Mouse (Mus musculus) embryo, embryonic 9.5 days (tissue): ENCODE measurements around the gene Ppp1r12b.

ENCODE experiments used
- DNase-seq: peaks from one replicate; pipeline ENCODE4 v3.0.0-alpha.2; 2017; ENCODE audit errors: extremely low spot score

Ppp1r12b gene

DNA sequence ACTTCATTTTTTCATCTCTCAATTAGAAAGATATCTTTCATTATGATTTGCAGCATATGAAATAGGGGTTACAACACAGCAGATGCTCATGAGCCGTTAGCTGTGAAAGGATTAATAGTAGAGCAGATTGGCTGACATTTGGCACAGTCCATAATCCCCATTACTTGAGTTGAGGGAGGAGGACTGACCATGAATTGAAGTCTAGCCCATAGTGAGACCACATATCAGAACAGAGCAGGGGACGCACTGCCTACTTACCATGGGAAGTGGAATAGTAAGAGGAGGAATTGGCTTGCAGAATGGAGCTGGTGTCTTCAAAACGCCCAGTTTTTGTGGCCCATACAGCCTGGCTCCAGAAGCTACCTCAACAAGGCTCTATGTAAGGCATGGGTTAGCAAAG is 159.2 kb downstream of the Ppp1r12b start:
- DNase-seq: no peak

DNA sequence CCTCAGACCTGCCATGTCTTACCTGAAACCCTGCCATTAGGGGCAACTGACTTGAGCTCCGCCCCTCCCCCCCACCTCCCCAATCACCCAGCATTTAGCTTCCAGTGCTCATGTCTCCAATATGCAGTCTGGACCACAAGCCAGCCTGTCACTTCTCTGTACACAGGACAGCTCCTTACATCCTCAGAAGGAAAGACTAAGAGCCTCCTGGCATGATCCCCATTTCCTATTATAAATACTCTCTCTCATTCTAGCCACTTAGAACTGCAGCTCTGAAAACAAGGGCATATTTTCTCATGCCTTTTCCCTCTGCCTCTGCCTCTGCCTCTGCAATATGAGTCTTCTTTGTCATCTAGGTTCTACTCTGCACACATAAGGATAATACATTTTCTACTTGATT is 159.7 kb downstream of the Ppp1r12b start:
- no peak for DNase-seq

DNA sequence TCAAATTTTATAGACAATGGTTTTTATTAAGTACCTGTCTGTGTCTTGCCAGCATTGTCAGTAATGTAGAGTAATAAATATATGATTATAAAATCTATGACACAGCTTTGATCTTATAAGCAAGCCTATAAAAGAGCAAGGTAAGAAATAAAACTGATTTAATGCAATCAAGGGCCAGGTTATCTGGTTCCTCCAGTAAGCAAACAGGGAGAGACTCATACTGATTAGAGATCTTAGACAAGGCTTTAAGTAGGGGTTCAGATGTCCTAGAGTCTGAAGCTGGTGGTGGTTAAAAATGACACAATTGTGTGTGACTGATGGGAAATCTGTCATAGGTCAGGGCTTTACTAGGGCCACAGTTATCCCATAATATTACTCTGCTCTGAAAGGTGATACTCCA is 164.3 kb downstream of the Ppp1r12b start:
- DNase-seq: no peak

DNA sequence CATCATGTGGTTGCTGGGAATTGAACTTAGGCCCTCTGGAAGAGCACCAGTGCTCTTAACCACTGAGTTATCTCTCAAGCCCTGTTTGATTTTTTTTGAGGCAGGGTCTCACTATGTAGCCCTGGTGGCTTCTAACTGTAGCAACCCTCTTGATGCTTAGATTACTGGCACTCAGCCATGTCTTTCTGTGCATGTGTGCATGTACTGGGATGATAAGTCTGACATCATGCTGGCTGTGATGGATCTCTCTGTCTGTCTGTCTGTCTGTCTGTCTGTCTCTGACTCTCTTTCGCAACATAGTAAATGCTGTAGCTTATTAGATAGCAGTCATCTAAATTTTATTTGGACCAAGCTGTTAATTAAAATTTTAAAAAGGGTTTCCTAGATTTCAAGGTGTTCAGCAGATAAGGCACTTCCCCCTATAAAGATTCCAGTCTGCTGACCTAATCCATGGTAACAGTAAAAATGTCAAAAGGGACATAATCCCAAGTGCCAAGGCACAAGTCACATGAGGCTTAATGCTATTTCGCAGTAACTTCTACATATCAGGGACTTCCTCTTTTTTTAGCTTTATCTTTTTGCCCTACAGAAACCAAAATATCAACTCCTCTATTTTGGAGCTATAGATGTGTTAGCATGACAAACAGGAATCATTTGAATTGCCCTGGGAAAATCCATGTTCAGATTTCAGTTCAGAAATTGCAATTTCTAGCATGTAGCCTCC is 164.9 kb downstream of the Ppp1r12b start:
- DNase-seq: no peak

DNA sequence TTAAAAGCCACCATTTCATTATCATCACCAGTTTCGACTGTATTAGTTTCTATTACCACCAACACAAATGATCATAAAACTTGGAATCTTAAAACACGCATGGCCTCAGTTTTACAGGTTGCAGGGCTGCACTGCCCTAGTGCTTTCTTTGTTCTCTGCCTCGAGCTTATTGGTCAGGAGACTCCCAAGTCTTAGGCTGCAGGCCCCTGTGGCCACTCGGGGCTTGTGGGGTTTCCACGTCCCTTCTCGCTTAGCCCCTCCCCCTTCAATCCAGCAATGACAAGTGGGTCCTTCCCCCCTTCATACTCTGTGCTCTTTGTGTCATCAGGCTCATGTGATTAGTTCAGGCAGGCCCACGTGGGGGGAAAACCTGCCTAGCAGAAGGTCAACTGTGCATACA is 167.6 kb downstream of the Ppp1r12b start:
- DNase-seq: no peak

DNA sequence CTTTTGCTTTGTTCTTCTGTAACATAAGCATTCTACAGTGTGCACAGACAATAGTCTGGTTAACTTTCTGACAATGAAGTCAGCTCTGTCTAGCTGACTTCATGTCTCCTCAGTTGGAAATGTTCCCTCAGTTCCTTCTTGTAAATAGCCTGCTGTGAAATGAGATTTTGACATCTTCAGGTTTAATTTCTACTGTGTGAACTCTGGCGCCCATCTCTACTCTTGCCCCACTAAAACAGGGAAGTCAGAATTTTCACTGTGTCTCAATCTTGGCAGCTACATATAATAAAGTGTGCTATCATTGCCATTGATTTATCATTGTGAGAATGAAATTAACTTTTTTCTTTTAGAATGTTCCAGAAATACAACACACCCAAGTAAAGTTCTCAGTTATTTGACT is 170.8 kb downstream of the Ppp1r12b start:
- no peak for DNase-seq

DNA sequence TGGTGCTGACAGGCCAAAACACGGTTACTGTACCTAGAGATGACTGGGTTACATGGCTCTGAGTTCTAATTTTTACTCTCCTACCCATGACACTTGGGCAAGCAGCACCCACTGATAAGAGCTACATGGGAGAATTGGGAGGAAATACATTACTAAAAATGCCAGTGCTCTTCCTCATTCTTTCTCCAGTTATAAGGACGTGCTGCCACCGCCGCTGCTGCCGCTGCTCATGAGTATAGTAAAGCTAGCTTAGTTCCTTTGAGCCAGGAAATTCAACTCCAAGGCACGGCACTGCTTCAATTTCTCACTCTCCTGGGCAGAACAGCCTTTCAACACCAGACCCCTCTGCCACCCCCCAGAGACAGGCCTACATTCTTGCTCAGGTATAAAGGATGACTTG is 171.3 kb downstream of the Ppp1r12b start:
- no peak for DNase-seq

DNA sequence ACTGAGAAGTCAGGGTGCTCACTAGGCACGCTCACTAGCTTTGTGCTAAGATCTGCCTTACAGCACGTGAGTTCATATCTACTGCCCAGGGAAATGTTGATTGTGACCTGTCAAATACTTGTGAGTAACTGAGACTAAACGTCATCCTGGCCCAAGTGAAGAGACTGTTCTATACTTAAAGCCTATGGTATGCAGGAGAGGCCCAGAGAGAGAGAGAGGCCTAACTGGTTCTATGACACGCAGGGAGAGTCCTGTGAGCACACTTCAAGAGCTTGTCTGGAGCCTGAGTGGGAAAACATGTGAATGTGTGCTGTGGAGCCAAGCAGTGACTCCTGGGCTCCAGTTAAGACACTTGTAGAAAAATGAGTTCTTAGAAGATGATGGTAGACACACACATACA is 171.8 kb downstream of the Ppp1r12b start:
- no peak for DNase-seq

DNA sequence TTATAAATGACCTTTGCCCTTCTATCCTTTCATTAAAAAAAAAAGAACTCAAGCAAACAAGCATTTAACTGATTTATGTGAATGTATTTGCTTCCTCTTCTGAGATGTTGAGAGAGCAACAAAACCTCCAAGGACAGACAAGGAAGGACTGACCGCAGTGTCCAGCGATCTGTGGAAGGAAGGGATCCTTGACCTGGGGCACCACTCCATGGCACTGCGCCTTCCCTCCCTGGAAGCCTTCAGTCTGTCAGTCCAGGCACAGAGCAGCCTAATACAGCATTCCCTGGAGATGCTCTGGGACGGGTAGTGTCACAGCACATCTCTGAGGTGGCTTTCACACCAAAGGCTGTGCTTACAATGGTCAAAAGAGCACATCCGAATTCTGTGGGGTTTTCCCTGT is 172.9 kb downstream of the Ppp1r12b start:
- DNase-seq: no peak

DNA sequence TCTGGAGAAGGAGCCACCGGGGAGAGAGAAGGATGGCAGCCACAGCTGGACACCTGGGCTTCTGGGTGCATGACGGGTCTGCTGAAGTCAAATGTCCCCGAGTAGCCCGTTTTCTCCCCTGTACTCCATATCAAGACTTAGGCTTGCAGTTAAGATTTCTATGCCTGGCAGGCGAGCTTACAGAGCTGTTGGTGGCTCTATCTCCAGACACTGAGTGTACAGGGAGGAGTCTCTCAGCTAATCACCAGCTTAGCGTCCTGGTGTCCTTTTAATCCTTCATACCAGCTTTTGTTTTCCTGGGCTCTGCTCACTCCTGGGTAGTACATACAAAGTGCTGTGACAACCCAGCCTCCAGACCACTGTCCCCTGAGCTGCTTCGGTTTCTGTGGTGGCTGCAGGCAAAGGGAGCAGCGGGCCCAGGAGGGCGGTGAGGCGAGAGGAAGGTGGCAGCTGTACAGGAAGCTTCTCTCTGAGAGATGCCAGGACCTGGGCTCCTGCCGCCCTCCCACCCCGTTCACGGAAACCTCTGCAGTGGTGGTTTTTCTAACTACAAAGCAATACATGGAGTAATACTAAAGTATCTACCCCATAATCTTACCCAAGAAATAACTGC is 177.7 kb downstream of the Ppp1r12b start:
- DNase-seq: no peak

DNA sequence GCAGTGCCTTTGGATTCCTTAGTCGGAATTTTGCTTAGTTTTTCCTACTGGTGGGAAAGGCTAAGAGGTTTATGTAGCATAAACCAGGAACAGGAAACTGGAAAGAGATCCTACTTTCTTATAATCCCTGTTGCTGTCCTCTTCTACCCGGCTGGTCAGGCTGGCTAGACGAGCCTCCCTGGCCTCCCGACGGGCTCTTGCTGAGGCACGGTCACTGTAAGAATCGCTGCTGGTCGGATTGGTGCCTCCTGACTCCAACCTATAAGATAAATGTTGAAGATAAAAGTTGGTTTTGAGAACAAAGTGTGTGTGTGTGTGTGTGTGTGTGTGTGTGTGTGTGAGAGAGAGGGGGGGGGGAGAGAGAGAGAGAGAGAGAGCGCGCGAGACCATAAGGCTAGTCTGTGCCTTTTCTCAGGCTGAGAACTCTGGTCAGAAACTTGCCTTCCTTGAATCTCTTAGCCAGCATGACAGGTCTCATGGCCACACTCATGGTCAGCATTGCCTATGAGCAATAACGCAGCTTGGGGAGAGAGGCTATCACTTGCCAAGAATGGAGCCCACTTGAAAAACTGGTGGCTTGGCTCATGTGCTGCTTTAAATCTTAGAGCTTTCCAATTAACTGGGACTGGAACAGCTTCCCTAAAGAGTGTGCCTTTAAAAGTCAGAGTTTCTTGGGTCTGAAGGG is 178.4 kb downstream of the Ppp1r12b start:
- DNase-seq: no peak

DNA sequence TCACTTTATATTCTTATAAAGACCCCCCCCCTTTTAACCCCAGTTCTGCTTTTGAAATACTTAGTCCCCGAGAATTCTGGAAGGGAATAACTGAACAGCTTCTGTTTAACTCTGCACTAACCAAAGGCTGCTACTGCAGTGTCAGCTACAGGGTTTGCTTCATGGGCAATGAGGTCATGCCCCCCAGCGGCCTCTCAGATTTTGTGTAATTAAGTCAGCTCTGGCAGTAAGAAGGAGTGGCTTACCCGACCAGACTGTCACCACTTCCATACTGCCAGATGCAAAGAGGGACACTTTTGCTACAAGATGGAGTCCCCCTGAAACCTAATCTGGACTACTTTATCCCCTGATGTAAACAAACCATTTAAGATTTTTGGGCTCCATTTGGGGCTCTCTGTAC is 180.1 kb downstream of the Ppp1r12b start:
- no peak for DNase-seq

DNA sequence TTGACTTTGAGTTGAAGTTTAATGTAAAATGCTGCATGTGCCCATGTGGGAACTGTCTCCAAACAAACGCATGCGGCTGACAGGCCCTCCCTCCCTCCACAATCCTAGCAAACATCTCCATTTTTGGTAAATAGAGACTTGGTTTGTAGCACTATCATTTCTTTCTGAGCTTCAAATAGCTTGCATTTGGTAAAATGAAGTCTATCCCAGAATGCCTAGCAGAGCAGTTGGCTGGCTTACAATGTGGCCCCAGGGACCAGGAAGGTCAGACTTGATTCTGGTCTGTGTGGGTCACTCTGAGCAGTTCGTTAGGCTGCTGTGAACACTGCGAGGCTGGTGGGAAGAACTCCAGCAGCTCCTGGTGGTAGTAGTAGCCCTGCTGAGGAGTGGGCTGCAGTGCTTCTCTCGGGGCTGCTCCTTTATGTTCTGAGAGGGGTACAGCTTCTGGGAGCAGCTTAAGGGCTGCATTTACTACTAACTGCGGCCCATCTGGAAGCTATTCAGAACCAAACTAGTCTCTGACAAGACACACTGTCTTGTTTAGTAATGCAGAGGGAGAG is 180.9 kb downstream of the Ppp1r12b start:
- no peak for DNase-seq

DNA sequence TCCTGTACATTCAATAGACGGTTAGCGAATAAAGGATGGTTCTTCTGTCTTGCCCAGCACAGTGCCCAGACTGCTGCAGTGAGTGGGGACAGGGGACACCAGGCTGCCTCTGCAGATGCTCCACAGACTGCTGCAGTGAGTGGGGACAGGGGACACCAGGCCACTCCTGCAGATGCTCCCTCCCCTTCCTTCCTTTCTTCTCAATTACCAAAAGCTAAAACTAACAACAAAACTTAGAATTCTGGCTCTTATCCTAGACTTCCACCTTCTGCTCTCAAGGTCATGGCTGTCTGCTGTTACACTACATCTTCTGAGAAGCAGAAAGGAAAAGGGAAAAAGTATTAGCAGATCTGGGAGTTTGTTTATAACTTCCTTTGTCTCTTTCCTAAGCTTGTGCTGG is 181.5 kb downstream of the Ppp1r12b start:
- DNase-seq: no peak

DNA sequence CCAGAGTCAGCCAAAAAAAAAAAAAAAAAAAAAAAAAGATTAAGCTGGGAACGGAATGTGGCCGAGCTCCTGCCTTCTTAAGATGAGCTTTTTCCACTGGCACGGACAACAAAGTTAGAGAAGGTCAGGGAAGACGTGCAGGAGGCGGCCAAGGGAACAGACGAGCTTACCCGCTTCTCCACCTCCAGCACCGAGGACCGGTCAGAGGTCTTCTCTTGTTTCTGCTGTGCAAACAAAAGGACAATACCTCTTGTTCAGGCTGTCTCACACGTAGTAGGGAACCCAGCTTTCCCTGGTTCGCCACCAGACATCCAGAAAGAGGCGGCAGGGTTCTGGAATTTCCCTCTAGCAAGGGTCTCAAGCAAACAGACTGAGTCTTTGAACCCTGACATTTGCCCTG is 182.5 kb downstream of the Ppp1r12b start:
- DNase-seq: no peak

DNA sequence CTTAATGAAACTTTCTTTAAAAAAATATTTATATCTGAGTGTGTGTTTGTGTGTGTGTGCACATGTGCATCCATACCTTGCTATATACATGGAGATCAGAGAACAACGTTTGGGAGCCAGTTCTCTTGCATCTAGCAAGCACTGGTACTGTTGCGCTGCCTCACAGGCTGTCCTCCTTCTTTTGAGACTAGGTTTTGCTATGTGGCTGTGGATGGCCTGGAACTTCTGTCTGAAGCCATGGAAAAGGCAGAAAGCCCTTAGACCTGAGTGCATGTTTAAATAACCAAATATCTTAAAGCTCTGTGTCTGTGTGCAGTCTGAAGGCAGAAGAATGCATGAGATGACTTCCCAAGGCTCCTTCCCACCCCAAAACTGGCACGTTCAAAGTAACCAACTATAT is 182.9 kb downstream of the Ppp1r12b start:
- DNase-seq: no peak

DNA sequence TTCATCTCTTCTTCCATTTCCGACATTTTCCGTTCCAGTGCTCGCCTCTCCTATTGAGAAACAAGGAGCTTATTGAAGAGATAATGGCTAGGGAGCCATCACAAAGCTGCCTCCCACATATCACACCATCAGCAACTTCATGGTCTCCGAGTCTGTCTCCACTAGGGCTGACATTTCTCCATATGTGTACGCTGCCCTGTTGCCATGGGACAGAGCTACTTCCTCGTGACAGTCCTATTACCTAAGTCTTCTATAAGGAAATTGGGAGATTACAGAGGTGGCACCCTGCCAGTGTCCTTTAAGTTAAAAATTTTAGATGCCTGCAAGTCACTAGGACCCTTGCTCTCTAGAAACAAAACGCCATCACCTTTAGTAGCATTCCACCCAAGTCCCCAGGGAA is 183.7 kb downstream of the Ppp1r12b start:
- DNase-seq: no peak

DNA sequence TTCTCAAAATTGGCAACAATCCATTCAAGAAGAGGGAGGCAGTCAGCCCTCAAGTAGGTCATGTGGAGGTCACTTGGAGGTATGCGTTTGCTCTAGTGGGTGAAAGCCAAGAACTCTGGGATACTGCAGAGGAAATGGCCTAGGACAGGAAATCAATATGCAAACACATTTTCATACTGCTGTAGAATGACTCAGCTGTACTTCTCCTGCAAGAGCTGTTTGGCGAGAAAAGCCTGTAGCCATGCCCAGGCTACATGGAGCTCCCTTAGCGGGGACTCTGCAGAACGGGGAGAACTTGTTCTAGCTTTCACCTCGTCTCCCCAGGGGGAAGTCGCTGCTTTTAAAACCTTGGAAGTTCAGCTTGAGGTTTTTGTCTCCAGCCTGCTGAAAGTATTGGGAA is 184.4 kb downstream of the Ppp1r12b start:
- DNase-seq: no peak

DNA sequence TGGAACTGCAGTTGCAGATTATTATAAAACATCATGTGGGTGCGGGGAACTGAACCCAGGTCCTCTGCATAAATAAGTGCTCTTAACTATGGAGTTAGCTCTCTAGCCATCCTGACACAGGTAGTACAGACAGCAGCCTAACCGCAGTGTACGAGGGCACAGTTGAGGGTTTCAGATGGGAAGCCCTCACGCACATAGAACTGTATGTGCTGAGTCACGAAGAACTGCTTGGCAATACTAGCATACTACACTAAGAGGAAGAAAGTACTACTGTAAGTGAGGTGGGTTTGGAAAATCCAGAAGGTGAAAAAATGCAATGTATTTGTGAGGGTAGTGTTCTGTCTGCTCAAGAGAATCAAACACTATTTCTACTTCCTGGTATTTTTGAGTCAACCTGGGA is 185.4 kb downstream of the Ppp1r12b start:
- DNase-seq: no peak

DNA sequence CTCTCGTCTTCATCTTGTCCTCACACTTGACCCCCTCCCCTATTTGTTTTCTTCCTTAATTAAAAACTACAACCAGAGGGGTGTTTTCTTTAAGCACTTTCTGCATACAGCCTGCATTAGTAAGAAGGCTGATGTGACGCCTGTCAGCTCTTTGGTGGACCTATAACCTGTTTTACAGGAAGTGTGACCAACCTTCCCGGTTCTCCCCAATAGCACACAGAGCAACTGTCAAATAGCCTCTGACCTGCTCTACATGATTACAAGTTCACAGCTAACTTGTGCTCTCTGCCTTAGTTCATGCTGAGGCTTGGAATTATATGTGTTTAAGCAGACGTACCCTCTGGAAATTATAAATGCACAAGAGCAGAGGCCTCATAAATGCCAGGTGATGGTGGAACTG is 189.3 kb downstream of the Ppp1r12b start:
- no peak for DNase-seq

DNA sequence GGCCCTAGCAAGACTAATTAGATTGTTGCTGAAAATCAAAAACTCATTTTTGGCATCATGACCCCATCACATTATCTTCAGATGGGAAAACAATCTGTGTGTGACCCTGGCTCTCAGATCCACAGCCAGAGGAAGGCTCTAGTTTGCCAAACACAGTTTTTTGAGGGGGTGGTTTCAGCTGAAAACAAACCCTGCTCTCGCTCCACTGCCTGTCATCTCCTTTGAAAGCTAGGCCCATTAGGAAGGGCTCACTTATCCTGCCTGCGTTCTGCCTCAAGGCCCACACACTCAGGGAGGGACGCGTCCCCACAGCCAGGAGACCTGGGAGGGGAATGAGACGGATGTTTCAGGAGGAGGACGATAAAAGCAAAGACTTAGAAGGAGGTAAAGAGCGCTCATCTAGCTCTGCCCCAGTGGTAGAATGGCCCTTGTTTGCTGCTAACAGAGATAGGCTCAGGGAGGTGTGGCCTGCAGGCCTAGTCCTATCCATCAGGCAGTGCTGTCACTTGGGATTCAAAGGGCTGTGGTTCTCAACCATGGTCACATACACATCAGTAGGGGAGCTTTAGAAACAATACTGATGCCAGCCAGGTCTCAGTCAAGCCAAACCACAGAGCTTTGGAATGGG is 190.8 kb downstream of the Ppp1r12b start:
- no peak for DNase-seq

DNA sequence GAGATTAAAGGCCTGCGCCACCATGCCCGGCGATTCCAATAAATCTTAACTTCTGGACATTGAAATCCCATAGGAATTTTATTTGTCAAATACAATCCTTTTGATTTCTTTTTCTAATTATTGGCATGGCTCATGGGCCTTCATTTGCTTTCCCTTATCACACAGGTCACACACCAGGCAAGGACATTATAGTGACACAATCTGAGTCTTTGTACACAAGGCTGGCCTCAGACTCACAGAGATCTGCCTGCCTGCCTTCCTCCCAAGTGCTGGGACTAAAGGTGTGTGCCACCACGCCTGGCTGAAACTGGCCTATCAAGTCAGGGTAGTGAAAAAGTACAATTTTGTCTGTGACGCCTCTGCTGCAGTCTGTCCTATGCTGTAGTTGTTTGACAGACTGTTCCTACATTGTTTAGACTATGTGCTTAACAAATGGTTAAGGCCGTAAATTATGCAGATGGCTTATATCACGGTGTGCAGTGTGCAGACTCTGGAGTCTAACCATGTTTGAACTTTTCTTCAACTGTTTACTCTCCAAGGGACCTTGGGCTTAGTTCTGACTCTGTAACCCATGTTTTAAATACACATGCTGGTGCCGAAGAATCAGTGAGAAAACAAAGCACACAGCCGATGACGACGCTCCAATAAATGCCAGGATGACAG is 191.8 kb downstream of the Ppp1r12b start:
- no peak for DNase-seq
